Mouse (Mus musculus) c-Kit-positive CD71-positive TER-119-negative erythroid progenitor cells, embryonic 14.5 days (primary cell): ENCODE data around the gene Paqr5.

Source experiments
- DNase-seq: peaks from one replicate; pipeline ENCODE4 v3.0.0-alpha.2; 2013; ENCODE audit warnings: low read depth

Gene Paqr5

GRCm38 (mm10) chr9:62013316-62014097, 13.1 kb downstream of the Paqr5 start:
- no peak for DNase-seq

GRCm38 (mm10) chr9:62008360-62008759, 18.3 kb downstream of the Paqr5 start:
- no peak for DNase-seq

GRCm38 (mm10) chr9:62007028-62007427, 19.6 kb downstream of the Paqr5 start:
- no peak for DNase-seq

DNA sequence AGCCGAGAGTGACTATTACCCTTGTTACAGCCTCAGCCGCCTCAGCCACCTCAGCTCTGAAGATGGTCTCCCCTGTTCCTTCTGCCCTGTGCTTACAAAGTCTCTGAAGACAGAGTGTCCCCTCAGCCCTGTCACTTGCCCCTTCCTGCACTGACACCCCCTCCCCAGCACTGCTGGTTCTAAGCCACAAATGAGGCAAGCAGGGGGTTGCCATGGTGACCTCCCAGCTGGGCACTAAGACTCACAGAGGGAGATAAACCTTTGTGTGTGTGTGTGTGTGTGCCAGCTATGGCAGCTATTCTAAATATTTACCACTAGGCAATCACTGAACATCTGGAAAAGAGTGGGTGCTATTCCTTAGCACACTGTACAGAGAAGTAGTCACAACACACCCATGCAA, 23.0 kb downstream of the Paqr5 start:
- no peak for DNase-seq

DNA sequence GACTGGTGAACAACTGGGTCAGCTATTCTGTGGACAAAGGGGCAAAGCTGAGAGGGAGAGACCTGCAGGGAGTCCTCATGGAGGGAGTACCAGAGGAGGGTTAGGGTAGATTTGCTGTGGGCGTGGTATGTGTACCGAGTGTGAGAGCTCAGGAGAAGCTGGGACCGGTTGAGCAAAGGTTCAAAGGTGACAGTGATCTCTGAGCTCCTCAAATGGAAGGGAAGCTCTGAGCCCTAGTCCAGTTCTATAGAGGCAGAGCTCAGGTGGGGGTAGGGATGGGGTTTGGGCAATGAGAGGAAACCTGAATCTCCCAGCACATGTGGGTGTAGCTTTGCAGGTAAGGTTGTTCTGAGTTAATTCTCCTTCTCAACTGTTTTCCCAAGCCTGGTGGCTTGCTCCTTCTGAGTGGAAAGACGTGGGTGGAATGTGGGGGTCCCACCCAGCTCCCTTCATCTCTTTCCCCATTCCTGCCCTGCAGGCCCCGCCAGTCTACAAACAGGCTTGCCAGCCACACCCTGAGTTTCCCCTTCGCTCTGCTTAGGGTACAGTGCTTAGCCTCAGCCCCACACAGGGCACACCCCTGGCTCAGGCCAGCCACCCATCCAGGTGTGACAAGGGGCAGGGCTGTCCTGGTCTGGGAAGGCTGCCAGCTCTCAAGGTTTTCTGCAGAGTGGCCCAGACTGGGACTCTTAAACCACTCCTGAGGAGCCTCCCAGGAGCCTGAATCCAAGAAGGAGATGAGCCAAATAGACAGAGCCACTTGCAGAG, 26.8 kb downstream of the Paqr5 start:
- no peak for DNase-seq

DNA sequence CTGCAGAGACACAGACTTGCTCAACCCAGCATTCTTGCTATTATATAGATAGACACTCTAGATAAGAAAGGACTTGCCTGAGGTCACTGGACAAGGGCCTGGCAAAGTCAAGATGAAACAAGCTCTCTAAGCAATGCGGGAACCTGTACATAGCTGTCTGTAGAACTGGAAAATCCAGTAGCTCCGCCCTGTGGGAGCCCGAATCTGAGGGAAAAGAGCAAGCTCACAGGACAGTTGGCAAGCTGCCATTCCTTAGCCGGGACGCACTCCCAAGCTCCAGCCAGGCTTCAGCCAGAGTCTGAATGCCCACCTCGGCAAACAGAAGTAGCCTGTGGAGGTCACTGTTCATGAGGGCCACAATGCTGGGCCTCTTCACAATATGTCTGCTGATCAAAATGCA, 28.8 kb downstream of the Paqr5 start:
- no peak for DNase-seq

DNA sequence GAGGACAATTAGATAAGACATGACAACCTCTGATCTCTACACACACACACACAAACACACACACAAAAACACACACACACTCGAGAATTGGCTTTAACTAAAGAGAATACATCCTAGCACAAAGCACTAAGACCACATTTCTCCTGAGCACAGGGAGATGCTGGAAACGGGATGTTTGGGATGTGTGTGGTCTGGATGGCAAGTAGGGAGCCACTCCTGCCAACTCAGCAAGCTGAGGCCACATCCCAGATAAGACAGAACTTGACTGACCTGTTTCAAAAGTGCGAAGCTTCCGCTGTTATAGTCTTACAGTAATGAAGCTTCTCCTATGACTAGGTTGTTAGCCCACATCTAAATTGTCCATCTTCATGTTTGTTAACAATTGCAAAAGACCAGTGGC, 35.5 kb downstream of the Paqr5 start:
- DNase-seq, result no peak

DNA sequence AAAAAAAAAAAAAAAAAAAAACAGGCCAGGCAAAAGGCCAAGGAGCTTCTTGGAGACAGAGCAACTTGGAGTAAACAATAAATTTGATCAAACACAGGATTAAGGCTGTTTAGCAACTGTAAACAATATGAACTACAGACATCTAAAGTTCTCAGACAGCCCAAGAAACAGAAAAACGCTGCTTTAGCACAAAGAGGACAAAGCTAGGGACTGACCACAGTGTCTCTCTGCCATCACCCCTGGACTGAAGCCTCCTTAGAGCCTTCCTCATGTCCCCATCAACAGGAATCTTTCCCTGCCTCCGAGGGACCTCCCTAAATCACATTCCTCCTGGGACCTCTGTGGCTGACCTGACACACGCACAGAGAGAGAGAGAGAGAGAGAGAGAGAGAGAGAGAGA, 35.9 kb downstream of the Paqr5 start:
- DNase-seq, result no peak

- no peak for DNase-seq
These were observed 40.6 kb downstream of the Paqr5 start for GRCm38 (mm10) chr9:61986055-61986454.

DNA sequence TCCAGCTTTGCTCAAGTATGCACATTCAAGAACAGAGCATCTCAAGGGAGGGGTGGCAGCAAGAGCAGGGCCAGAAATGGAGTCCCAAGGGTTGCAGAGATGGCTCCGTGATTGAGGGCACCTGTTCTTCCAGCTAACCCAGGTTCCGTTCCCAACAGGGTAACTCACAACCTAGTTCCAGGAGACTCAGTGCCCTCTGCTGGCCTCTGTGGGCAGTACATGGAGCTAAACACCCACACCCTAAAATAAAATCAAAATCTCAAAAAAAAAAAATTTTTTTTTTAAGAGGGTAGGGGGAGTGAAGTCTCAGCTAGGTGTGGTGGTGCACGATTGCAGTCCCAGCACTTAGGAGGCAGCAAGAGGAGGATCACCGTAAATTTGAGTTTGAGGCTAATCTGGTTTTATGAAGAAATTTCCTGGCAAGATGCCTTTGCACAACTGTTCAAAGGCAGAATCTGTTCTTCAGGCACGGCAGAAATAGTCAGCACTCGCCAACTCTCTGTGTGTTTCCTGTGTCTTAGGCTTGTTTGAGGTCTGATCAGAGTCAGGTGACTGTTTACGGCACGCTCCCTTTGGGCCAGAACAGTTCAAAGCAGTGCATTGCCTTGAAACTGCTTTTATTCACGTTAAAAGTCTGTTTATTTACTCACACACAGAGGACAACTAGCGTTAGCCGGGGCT, 41.3 kb downstream of the Paqr5 start:
- peak; percentile 24 for DNase-seq

DNA sequence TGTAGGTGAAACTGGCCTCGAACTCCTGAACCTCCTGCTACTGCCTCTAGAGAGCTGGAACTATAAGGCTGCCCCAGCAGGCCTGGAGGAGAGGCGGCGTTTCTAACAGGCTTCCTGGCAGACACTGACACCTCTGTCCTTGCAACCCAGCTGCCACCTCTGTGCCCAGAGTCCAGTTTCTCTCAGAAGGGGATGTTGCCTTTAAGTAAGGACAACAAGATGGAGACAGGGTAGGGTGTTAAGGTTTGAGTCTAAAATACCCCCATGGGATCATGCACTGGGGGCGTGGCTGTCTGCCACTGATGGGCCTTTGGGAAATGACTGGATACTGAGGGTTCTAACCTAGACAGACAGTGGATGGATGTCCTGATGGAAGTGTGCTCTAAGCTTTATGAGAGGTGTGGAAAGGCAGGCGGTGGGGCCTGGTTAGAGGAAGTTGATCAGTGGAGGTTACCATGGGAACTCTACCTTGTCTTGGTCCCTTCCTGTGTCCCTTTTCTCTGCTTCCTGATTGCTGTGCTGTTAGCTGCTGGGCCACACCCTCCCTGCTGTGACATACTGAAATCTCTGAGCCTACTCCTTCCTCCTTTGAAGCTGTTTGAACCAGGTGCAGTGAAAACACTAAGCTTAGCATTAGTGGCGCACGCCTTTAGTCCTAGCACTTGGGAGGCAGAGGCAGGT, 43.6 kb downstream of the Paqr5 start:
- DNase-seq, result no peak

DNA sequence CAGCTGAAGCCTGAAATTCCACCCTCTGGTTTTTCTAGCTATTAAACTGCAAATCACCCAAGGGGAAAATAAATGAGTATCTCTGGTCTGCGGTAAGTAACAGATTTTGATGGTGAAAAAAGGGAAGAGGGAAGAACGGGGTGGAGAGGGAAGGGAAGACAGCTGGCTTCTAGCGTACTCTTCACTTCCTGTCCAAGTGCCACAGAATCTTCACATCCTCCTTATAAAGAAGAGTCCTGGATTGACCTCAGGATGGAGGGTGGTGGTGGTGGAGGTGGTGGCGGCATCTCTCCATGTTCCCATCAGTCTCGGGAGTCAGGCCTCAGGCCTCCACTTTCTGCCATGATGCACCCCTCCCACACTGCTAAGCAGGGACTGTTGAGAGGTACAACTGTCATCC, 44.8 kb downstream of the Paqr5 start:
- no peak for DNase-seq

- peak; percentile 10 for DNase-seq
These were observed 46.7 kb downstream of the Paqr5 start for GRCm38 (mm10) chr9:61979983-61980382.

DNA sequence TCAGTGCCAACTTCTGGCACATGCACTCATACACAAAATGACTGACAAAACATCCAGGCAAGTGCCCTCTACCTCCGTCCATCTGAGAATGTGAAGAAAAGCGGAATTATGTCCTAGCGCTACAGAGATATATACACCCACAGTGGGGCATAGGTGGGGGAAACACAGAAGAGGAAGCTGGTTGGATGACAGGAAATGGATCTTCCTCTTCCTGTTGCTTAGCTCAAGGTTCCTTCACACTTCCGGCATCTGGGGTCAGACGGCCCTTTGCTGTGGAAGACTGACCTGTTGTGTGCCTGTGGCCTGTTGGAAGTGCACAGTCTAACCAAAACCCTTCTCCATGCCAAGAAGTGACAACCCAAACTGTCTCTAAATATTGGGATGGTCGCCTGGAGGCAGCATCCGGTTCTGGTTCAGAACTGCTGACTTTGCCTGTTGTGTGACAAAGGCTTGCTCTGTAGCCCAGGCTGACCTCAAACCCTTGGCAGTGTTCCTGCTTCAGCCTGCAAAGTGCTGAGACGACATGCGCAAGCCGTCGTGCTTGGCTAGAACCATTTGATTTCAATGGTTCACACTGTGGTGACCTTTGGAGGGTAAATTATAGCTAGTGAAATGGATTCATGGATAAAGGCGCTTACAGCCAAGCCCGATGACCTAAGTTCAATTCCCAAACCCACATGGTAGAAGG, 49.3 kb downstream of the Paqr5 start:
- DNase-seq, result no peak

GRCm38 (mm10) chr9:61972031-61972430, 54.6 kb downstream of the Paqr5 start:
- DNase-seq, result no peak

GRCm38 (mm10) chr9:61971045-61971444, 55.6 kb downstream of the Paqr5 start:
- DNase-seq, result no peak

- DNase-seq, result no peak
These were observed 59.3 kb downstream of the Paqr5 start for GRCm38 (mm10) chr9:61967357-61967756.

- no peak for DNase-seq
These were observed 60.7 kb downstream of the Paqr5 start for GRCm38 (mm10) chr9:61965987-61966386.

- DNase-seq, result peak; percentile 50
These were observed 61.2 kb downstream of the Paqr5 start for GRCm38 (mm10) chr9:61965411-61965930.

DNA sequence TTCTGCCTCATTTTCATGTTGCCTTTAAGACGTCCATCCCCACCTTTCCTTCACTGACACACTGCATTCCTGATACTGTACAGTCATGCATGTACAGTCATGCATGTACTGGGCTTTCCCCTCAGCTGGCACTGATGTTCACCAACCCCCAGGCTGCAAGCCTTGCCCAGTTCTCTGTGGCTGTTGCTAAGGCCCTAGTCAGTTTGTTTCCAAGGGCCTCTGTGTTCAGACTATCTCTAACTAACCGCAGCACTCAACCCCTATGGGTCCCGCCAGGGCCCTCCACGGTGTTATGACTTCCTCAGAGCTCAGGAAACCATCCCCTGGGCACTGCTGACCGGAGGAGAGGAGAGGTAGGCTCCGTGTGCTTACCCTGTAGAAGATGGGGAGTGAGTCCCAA, 63.3 kb downstream of the Paqr5 start:
- DNase-seq, result no peak

- no peak for DNase-seq
These were observed 65.5 kb downstream of the Paqr5 start for GRCm38 (mm10) chr9:61961181-61961580.

DNA sequence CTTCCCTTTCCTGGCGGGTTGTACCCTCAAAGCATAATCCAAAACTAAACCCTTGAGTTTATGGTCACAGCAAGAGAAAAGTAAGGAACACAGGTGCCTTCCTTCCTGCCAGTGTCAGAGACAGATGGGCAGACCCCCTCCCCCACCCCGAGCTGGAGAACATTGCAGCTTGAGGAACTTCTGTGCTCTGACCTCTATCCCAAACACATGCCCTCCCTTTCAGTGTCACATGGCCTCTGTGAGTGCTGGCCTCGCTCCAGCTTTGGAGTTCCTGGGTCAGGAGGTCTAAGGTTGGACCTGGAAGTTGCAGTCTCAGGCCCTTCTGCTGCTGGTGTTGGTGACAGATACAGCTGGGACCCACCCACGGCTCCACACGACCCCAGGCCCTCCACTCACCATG, 65.9 kb downstream of the Paqr5 start:
- no peak for DNase-seq
